ENCODE assay signal across 20 mouse cellular contexts in genomic region chr16:96536426-96536825, GRCm38 (mm10).
"Had no signal": no experiment of that assay in that cellular context is flagged by ENCODE, and none has a peak within 500 bp of the region (broad histone marks: within the 10 kb centered on the region; RNA-seq: fewer than 3 reads in every experiment).

No protein-coding gene starts in this region.

- DNase-seq: lung, embryonic 14.5 days; lung, postnatal 10 days; lung, postnatal 4 days; midbrain, embryonic 14.5 days; retina, postnatal 1 day; right cerebral cortex, adult 18-20 months; right cerebral cortex, postnatal 25 days; right cerebral cortex, postnatal 4 days; spleen, adult 18-20 months; thymus, adult 2 months; thymus, postnatal 25 days; thymus, postnatal 4 days had no signal

- ATAC-seq: midbrain, embryonic 16.5 days had no signal

- H3K9me3 ChIP-seq: midbrain, embryonic 10.5 days; midbrain, embryonic 12.5 days; neural tube, embryonic 13.5 days; neural tube, embryonic 15.5 days; stomach, embryonic 15.5 days had no signal

- H3K4me1 ChIP-seq: midbrain, embryonic 12.5 days; neural tube, embryonic 13.5 days had no signal

- H3K4me3 ChIP-seq: midbrain, embryonic 10.5 days; midbrain, embryonic 12.5 days; myocyte; neural tube, embryonic 13.5 days; neural tube, embryonic 15.5 days; stomach, embryonic 15.5 days had no signal

- H3K9ac ChIP-seq: lung, embryonic 14.5 days; midbrain, embryonic 12.5 days; neural tube, embryonic 13.5 days; neural tube, embryonic 15.5 days; stomach, embryonic 15.5 days had no signal

- H3K4me2 ChIP-seq: lung, embryonic 14.5 days; midbrain, embryonic 12.5 days; neural tube, embryonic 13.5 days; neural tube, embryonic 15.5 days; stomach, embryonic 15.5 days had no signal

- H3K27me3 ChIP-seq: midbrain, embryonic 12.5 days; neural tube, embryonic 13.5 days; neural tube, embryonic 15.5 days had no signal

- H3K36me3 ChIP-seq: midbrain, embryonic 10.5 days; midbrain, embryonic 12.5 days; neural tube, embryonic 13.5 days; neural tube, embryonic 15.5 days; stomach, embryonic 15.5 days had no signal

- H3K27ac ChIP-seq: midbrain, embryonic 10.5 days; midbrain, embryonic 12.5 days; neural tube, embryonic 13.5 days; neural tube, embryonic 15.5 days; stomach, embryonic 15.5 days; stomach, postnatal 0 days had no signal
